ENCODE assay signal across 7 mouse cellular contexts in the genomic region with DNA sequence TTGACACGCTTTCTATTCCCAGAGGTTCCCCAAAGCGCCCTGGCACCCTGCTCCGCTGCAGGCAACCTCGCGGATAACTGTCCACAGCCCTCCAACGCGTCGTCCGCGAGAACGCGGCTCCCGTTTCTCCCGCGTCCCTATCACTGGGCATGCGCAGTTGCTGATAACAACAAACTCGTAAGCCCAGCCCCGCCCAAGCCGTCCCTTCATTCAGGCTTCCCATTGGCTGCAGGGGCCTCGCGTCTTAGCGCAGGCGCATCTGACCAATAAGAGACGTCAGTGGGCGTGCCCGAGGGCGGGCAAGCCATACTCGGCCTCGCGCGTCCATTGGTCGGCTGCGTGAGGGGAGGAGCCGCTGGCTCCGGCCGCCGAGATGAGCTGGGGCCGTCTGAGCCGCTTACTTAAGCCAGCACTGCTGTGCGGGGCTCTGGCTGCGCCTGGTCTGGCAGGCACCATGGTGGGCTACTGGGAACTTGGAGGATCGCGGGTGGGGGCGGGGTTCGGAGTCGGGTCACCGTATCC. TPM values are rescaled to one million over a fixed set of nuclear protein-coding genes. Genes with fewer than 3 reads are reported as not detected.
A peak's percentile ranks its signal among the peaks of the same experiment; 100 is the strongest.
DNase-seq lines count a peak whose midpoint lies in the region; ATAC-seq and TF ChIP-seq lines count a peak whose summit lies in the region.

No protein-coding gene starts in this region.

- H3K36me3 ChIP-seq in embryonic facial prominence, embryonic 12.5 days, result peaks cover 27% of the 10 kb centered on the region
- H3K36me3 ChIP-seq in kidney, adult 2 months (ENCODE audit: control insufficient read depth, insufficient read depth, low read length), result peaks cover 4% of the 10 kb centered on the region
- peaks cover 32% of the 10 kb centered on the region for H3K36me3 ChIP-seq in limb, embryonic 12.5 days
- peaks cover 13% of the 10 kb centered on the region; the same call in 1 of the 2 replicates for H3K36me3 ChIP-seq in midbrain, embryonic 15.5 days (replicated peaks)
- H3K36me3 ChIP-seq in spleen, adult 2 months (ENCODE audit: control insufficient read depth, insufficient read depth, low read length), result peaks cover 25% of the 10 kb centered on the region

- peaks cover 22% of the 10 kb centered on the region for H3K4me1 ChIP-seq in embryonic facial prominence, embryonic 12.5 days
- H3K4me1 ChIP-seq in kidney, adult 2 months (ENCODE audit: control insufficient read depth, insufficient read depth, low read length), result peaks cover 34% of the 10 kb centered on the region
- H3K4me1 ChIP-seq in limb, embryonic 12.5 days (replicated peaks), result peaks cover 23% of the 10 kb centered on the region
- H3K4me1 ChIP-seq in midbrain, embryonic 15.5 days, result peaks cover 25% of the 10 kb centered on the region
- peaks cover 29% of the 10 kb centered on the region; the same call in 1 of the 2 replicates for H3K4me1 ChIP-seq in spleen, adult 2 months (ENCODE audit: control insufficient read depth, insufficient read depth, insufficient read length)

- H3K9me3 ChIP-seq in embryonic facial prominence, embryonic 12.5 days, result no peaks in the 10 kb centered on the region
- no peaks in the 10 kb centered on the region for H3K9me3 ChIP-seq in limb, embryonic 12.5 days
- H3K9me3 ChIP-seq in midbrain, embryonic 15.5 days, result no peaks in the 10 kb centered on the region

- peak; percentile 88 for TF ChIP-seq POLR2A in kidney, adult 2 months (IDR thresholded peaks at IDR 0.05; ENCODE audit: low read depth, low read length)
- peak; percentile 86 for TF ChIP-seq POLR2A in spleen, adult 2 months (IDR thresholded peaks at IDR 0.05; ENCODE audit: low read depth, low read length)

- ATAC-seq in embryonic facial prominence, embryonic 12.5 days (ENCODE audit: insufficient number of reproducible peaks, insufficient read depth, low FRiP score, low TSS enrichment), result peak; percentile 97
- ATAC-seq in limb, embryonic 12.5 days (ENCODE audit: insufficient number of reproducible peaks, insufficient read depth, low FRiP score, low TSS enrichment, low read depth), result peak; percentile 98
- ATAC-seq in midbrain, embryonic 15.5 days (replicated peaks), result peak; percentile 97

- peak overlapping the region; percentile 92 for H3K9ac ChIP-seq in embryonic facial prominence, embryonic 12.5 days
- peak overlapping the region; percentile 92 for H3K9ac ChIP-seq in limb, embryonic 12.5 days (replicated peaks)
- peak overlapping the region; percentile 81 for H3K9ac ChIP-seq in midbrain, embryonic 15.5 days

- H3K27ac ChIP-seq in embryonic facial prominence, embryonic 12.5 days, result peak overlapping the region; percentile 97
- peak overlapping the region; percentile 99 for H3K27ac ChIP-seq in kidney, adult 2 months (ENCODE audit: insufficient read depth, low read depth, low read length)
- peak overlapping the region; percentile 98 for H3K27ac ChIP-seq in limb, embryonic 12.5 days
- H3K27ac ChIP-seq in midbrain, embryonic 15.5 days, result peak overlapping the region; percentile 92
- peak overlapping the region; percentile 92 for H3K27ac ChIP-seq in spleen, adult 2 months (ENCODE audit: insufficient read depth, low read length)

- under 1% methylated on average over 47 of the region's 47 CpGs for WGBS in embryonic facial prominence, embryonic 12.5 days
- WGBS in kidney, adult 2 months, result under 1% methylated on average over 47 of the region's 47 CpGs
- WGBS in limb, embryonic 12.5 days, result under 1% methylated on average over 47 of the region's 47 CpGs
- WGBS in midbrain, embryonic 15.5 days, result under 1% methylated on average over 47 of the region's 47 CpGs
- WGBS in spleen, adult 2 months, result under 1% methylated on average over 47 of the region's 47 CpGs

- H3K4me2 ChIP-seq in embryonic facial prominence, embryonic 12.5 days (replicated peaks), result peak overlapping the region; percentile 81
- H3K4me2 ChIP-seq in limb, embryonic 12.5 days, result peak overlapping the region; percentile 77
- peak overlapping the region; percentile 77 for H3K4me2 ChIP-seq in midbrain, embryonic 15.5 days

- H3K27me3 ChIP-seq in embryonic facial prominence, embryonic 12.5 days, result no peaks in the 10 kb centered on the region
- no peaks in the 10 kb centered on the region for H3K27me3 ChIP-seq in kidney, adult 2 months (replicated peaks; ENCODE audit: control insufficient read depth, insufficient read depth, low read length)
- H3K27me3 ChIP-seq in limb, embryonic 12.5 days, result no peaks in the 10 kb centered on the region
- no peaks in the 10 kb centered on the region for H3K27me3 ChIP-seq in midbrain, embryonic 15.5 days (replicated peaks)
- H3K27me3 ChIP-seq in spleen, adult 2 months (ENCODE audit: control insufficient read depth, insufficient read depth, low read length), result no peaks in the 10 kb centered on the region

- peak; percentile 99 for DNase-seq in adrenal gland, postnatal 25 days
- DNase-seq in heart, adult 18-20 months, result peak; percentile 99 to 100
- DNase-seq in kidney, adult 2 months, result peak; percentile 100
- DNase-seq in spleen, adult 2 months (ENCODE audit: low read depth in 1 of 2, low spot score in 2 of 2), result peak; percentile 97 to 99

- no peak for TF ChIP-seq CTCF in kidney, adult 2 months (conservative IDR thresholded peaks at IDR 0.05; ENCODE audit: insufficient read depth, insufficient read length, low read depth, low read length)
- no peak for TF ChIP-seq CTCF in spleen, adult 2 months (IDR thresholded peaks at IDR 0.05; ENCODE audit: extremely low read depth, insufficient read depth, insufficient read length, insufficient replicate concordance)

- peak overlapping the region; percentile 74 for H3K4me3 ChIP-seq in embryonic facial prominence, embryonic 12.5 days
- peak overlapping the region; percentile 88 for H3K4me3 ChIP-seq in kidney, adult 2 months (ENCODE audit: insufficient read depth, low read depth, low read length)
- peak overlapping the region; percentile 89 for H3K4me3 ChIP-seq in limb, embryonic 12.5 days (replicated peaks)
- H3K4me3 ChIP-seq in midbrain, embryonic 15.5 days, result peak overlapping the region; percentile 60
- H3K4me3 ChIP-seq in spleen, adult 2 months (ENCODE audit: extremely low read depth, insufficient read depth, insufficient read length), result peak overlapping the region; percentile 79

RNA-seq across cellular contexts. Expression of a gene that starts 6.4 kb away (rescaled TPM):
- 977 and 1,201 TPM in 2 replicates for total RNA-seq in adrenal gland, postnatal 25 days (2021)
- polyA plus RNA-seq in embryonic facial prominence, embryonic 12.5 days (2016; fragmentation: Nextera tagmentation; extraction: Ambion mirVana), result 475 and 505 TPM in 2 replicates
- total RNA-seq in heart, adult 18-20 months (2021), result 1,000 to 10,000 TPM in 1 of 2 experiments, 100 to 1,000 TPM in 1; 983 to 1,022 TPM
- 1,431 and 1,557 TPM in 2 replicates for polyA plus RNA-seq in kidney, adult 2 months (2012; rRNA removed)
- 463 and 494 TPM in 2 replicates for polyA plus RNA-seq in limb, embryonic 12.5 days (2016; fragmentation: Nextera tagmentation; extraction: Ambion mirVana)
- polyA plus RNA-seq in midbrain, embryonic 15.5 days (2015; fragmentation: Nextera tagmentation; extraction: Ambion mirVana), result 522 and 546 TPM in 2 replicates
- 238 and 259 TPM in 2 replicates for polyA plus RNA-seq in spleen, adult 2 months (2012; rRNA removed)

RNA-seq across cellular contexts. Expression of a gene that starts 13.7 kb away (rescaled TPM):
- total RNA-seq in adrenal gland, postnatal 25 days (2021), result 84.3 and 101 TPM in 2 replicates
- 227 and 245 TPM in 2 replicates for polyA plus RNA-seq in embryonic facial prominence, embryonic 12.5 days (2016; fragmentation: Nextera tagmentation; extraction: Ambion mirVana)
- total RNA-seq in heart, adult 18-20 months (2021), result 10 to 100 TPM; 92.9 to 97.6 TPM
- polyA plus RNA-seq in kidney, adult 2 months (2012; rRNA removed), result 230 and 235 TPM in 2 replicates
- polyA plus RNA-seq in limb, embryonic 12.5 days (2016; fragmentation: Nextera tagmentation; extraction: Ambion mirVana), result 241 and 251 TPM in 2 replicates
- 132 and 148 TPM in 2 replicates for polyA plus RNA-seq in midbrain, embryonic 15.5 days (2015; fragmentation: Nextera tagmentation; extraction: Ambion mirVana)
- 139 and 182 TPM in 2 replicates for polyA plus RNA-seq in spleen, adult 2 months (2012; rRNA removed)

RNA-seq across cellular contexts. Expression of a gene that starts 36.9 kb away (rescaled TPM):
- 3.7 and 4.3 TPM in 2 replicates for total RNA-seq in adrenal gland, postnatal 25 days (2021)
- polyA plus RNA-seq in embryonic facial prominence, embryonic 12.5 days (2016; fragmentation: Nextera tagmentation; extraction: Ambion mirVana), result 7.1 and 8.1 TPM in 2 replicates
- 1 to 10 TPM; 3.1 to 8.7 TPM for total RNA-seq in heart, adult 18-20 months (2021)
- polyA plus RNA-seq in kidney, adult 2 months (2012; rRNA removed), result 9.6 and 25.5 TPM in 2 replicates
- polyA plus RNA-seq in limb, embryonic 12.5 days (2016; fragmentation: Nextera tagmentation; extraction: Ambion mirVana), result 12.5 and 12.6 TPM in 2 replicates
- 1.9 and 2.2 TPM in 2 replicates for polyA plus RNA-seq in midbrain, embryonic 15.5 days (2015; fragmentation: Nextera tagmentation; extraction: Ambion mirVana)
- polyA plus RNA-seq in spleen, adult 2 months (2012; rRNA removed), result 492 and 574 TPM in 2 replicates

RNA-seq across cellular contexts. Expression of a gene that starts 52.1 kb away (rescaled TPM):
- total RNA-seq in adrenal gland, postnatal 25 days (2021), result 66.1 and 73.2 TPM in 2 replicates
- 15.2 and 16.1 TPM in 2 replicates for polyA plus RNA-seq in embryonic facial prominence, embryonic 12.5 days (2016; fragmentation: Nextera tagmentation; extraction: Ambion mirVana)
- total RNA-seq in heart, adult 18-20 months (2021), result 10 to 100 TPM in 1 of 2 experiments, 1 to 10 TPM in 1; 9.0 to 10.1 TPM
- 27.7 and 30.8 TPM in 2 replicates for polyA plus RNA-seq in kidney, adult 2 months (2012; rRNA removed)
- 13.9 and 14.4 TPM in 2 replicates for polyA plus RNA-seq in limb, embryonic 12.5 days (2016; fragmentation: Nextera tagmentation; extraction: Ambion mirVana)
- 13.8 and 16.8 TPM in 2 replicates for polyA plus RNA-seq in midbrain, embryonic 15.5 days (2015; fragmentation: Nextera tagmentation; extraction: Ambion mirVana)
- 95.0 and 122 TPM in 2 replicates for polyA plus RNA-seq in spleen, adult 2 months (2012; rRNA removed)

RNA-seq across cellular contexts. Expression of a gene that starts 57.0 kb away (rescaled TPM):
- total RNA-seq in adrenal gland, postnatal 25 days (2021), result 24.2 and 29.1 TPM in 2 replicates
- 2.6 and 3.9 TPM in 2 replicates for polyA plus RNA-seq in embryonic facial prominence, embryonic 12.5 days (2016; fragmentation: Nextera tagmentation; extraction: Ambion mirVana)
- 1 to 10 TPM; 6.5 to 7.6 TPM for total RNA-seq in heart, adult 18-20 months (2021)
- 10.6 and 11.8 TPM in 2 replicates for polyA plus RNA-seq in kidney, adult 2 months (2012; rRNA removed)
- polyA plus RNA-seq in limb, embryonic 12.5 days (2016; fragmentation: Nextera tagmentation; extraction: Ambion mirVana), result 2.1 and 2.3 TPM in 2 replicates
- polyA plus RNA-seq in midbrain, embryonic 15.5 days (2015; fragmentation: Nextera tagmentation; extraction: Ambion mirVana), result 4.4 and 4.8 TPM in 2 replicates
- 50.4 and 64.5 TPM in 2 replicates for polyA plus RNA-seq in spleen, adult 2 months (2012; rRNA removed)

Comparison
In these comparisons a context has a peak if more than half of its experiments do, and no peak if none do; other contexts are left out.
1. Peak in every context shown above with its lines: DNase-seq, ATAC-seq, H3K4me3 ChIP-seq and H3K27ac ChIP-seq.
2. RNA of a gene that starts 36.9 kb away (polyA plus RNA-seq): 492 to 574 TPM in spleen, adult 2 months; 9.6 to 25.5 TPM in kidney, adult 2 months, 12.5 to 12.6 TPM in limb, embryonic 12.5 days, 7.1 to 8.1 TPM in embryonic facial prominence, embryonic 12.5 days and 1.9 to 2.2 TPM in midbrain, embryonic 15.5 days; every median in the first group is over 10 times any median in the second.